Mouse (Mus musculus): Measurements from ENCODE around the gene Chst13.

Gene Chst13

DNA sequence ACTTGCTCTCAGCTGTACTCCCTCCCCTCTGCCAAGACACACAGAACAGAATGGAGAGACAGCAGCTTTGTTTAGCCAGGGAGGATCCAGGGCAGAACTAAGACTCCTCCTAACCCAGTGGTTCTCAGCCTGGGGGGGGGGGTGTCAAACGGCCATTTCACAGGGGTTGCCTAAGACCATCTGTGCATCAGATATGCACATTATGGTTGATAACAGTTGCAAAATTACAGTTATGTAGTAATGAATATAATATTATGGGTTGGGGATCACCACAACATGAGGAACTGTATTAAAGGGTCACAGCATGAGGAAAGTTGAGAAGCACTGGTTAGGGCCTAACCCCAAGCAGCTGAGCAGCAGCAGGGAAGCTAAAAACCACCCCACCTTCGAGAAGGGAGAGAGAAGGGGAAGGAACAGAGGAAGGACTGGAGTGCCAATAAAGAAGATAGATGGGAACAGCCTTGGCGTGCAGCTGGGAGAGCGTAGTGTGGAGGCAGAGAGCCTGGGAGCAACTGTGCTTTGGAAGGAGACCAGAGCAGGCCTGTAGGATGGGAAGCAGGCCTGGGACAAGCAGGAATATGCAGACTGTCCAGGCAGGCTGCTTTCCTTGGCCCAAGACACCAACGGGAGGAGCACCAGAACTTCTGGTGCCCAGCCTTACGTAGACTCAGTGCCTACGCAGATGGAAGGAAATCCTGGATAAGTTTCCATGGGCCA is 5.4 kb downstream of the Chst13 start:
- CTCF ChIA-PET = no interaction called here

DNA sequence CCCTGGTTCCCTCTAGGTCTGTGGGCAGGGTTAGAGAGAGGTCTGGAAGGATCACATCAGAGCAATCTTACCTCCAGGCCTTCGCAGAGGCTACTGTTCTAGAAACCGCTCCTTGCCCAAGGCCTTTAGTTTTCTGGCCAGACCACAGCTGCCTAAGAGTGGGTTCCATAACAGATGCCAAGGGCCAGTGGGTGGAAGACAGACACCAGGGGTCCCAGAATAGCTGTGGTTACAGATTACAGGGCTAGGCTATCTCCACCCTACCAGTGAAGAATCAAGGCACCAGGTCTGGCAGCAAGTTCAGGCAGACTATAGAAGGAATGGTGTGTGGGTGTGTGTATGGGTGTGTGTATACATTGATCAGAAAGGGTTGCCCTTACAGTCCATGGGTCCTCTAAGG is 6.0 kb downstream of the Chst13 start:
- CTCF ChIA-PET = no interaction called here

DNA sequence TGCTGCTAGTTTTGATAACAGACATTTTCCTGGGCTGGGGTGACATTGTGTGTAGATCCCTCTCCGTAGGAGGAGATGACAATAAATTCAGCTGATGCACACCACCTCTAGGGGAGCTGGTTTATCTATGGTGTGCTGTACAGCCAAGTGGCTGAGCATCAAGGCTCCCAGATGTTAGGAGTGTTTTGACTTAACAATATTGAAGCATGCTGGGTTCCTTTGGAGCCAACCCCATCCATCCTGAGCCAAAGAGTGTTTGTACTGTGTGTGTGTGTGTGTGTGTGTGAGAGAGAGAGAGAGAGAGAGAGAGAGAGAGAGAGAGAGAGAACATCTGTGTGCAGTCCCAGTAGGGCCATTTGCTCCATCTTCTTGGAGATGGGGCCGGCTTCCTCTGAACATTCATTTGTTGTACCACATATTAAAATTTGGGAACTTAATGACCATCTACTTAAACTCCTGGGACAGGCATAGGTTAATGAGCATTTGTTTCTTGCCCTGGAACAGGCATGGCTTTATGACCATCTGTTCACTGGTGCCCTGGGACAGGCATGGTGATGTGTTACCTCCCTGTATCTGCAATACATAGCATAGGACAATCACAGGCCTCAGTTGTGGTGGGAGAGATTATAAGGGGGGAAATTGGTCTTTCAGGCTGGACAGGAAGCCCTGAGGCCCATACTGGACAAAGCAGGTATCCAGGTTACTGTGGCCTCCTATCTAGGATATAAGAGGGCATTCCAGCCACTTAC is 7.3 kb downstream of the Chst13 start:
- CTCF ChIA-PET = no interaction called here

DNA sequence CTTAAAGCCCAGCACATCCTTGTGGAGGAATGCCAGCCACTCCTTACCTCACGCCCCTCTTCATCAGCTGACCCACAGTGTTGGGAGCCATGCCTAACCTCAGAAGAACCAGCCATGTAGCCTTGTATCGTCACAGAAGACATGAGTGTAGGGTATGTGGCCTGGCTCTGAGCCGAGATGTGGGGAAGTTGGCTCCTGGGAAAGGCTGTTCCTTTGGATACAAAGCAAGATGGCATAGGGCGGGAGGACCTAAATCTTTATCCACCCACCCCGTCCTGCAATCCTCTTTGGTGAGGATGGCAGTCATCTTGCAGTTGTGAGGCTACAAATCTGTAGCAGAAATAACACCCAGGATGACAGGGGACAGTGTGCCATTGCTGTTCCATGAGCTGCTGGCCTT is 9.0 kb downstream of the Chst13 start:
- CTCF ChIA-PET = no interaction called here

DNA sequence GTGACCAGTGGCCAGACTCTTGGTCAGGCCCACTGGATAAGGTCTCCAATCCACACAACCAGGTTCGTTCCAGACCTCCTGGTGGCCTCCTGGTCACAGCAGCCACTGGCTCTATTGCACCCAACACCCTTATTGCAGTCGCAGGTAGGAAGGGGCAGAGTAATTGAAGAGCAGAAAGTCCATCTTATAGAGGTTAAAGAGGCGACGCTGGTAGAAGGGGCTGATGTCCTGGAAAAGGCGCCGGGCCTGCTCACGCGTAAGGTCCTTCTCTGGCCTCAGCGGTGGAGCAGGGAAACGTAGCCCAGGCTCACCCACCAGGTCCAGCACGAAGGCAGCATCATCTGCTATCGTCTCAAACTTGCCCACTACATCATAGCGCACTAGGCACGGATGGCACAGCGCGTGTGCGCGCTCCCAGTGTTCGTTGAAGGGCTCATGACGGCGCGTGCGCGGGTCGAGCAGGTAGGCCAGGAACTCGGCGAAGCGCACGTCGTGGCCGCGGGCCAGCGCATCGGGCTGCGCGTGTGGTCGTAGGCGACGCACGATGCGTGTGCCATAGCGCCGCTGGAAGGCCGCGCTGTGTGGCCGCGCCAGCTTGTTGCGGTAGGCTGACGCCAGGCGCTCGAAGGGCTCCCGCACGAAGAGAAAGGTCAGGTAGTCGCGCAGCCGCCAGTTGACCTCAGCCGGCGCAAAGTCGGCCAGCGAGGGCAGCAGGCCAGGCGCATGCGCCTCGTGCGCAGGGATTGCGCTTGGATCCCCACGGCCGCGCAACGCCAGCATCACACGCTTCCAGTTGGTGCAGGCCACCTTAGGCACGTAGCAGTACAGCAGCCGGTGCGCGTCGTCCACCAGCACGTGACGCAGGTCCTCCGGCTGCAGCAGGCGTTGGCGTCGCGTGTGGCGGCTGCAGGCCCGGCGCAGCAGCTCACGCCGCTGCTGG is 15.9 kb downstream of the Chst13 start:
- CTCF ChIA-PET = no interaction called here

DNA sequence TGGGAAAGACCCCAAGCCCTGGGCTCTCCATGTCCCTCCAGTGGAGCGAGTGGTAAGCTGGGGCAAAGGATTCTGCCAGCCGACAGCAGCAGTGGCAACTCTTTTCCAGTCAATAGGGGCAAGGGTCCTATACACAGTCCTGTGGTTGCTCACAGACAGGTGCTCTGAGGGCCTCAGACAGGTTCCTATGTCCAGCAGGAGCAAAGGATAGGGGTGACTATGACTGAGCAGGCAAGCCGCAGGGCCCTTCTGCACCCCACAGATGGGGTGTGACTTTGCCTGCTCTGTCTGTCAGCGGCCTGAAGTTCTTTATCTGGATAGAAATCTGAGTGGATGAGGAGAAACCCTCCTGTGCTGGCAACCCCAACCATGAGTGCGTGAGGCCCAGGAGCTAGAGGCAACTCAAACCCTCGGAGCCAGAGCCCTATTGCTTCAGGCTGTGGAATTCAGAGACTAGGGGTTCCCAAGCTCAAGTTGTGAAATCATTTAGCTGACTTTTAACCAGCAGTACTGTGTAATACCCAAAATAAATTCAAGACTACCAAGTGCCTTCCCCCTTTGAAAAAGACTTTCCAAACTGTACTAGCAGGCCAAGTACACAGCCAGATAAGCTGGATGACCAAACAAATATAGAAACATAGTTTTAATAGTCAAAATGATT is 18.5 kb downstream of the Chst13 start:
- CTCF ChIA-PET = no interaction called here

DNA sequence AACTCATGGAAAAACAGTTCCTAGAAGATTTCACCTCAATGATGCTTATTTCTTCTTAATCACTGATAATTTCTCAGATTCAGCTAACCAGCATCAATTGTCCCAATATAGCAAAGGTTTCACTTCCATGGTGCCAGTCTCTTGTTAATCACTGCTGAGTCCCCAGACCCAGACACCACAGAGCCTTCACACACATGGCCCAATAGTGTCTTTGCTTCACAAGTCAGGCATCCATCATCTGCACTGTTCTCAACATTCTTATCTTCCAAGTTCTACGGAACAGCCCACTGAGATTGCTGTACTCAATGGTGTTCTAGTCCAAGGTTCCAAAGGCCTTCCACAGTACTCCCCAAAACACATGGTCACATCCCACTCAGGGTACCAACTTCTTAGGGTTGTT is 24.1 kb downstream of the Chst13 start, which contains the start of gene BC048671:
BC048671 (plus strand) TSS at position 301 of the 400 bp plus-strand sequence.
- CTCF ChIA-PET = no interaction called here

DNA sequence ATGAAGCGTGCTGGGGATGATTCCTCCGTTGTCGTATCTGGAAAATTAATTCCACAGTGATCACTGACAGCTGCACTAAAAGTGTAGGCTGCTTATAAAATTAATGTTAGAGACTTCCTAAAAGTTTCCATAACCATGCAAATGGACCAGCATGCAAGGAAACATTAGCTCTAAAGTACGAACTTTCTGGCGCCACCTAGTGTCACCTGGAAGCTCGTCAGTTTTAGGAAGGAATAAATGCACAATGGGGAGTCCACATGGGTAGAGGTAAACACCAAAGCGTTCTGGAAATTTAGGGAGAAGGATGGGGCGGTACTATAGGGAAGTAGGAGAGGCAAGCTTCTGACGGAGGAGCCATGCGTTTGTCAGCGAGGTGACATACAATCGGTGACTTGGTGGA is 36.7 kb downstream of the Chst13 start:
- CTCF ChIA-PET = no interaction called here
